Mouse (Mus musculus) thymus, adult 2 months (tissue): ENCODE measurements around the gene Dtx1. TPM values are rescaled to one million over a fixed set of nuclear protein-coding genes. Genes with fewer than 3 reads are reported as not detected.

Source experiments
- DNase-seq: peaks from one replicate; pipeline ENCODE4 v3.0.0; 2021
- H3K27ac ChIP-seq: fragments of 200-500 bp; 2 replicates; pipeline ENCODE4 v1.5.1; 2012; ENCODE audit warnings: low read length, control low read depth; ENCODE audit not compliant: control insufficient read depth, insufficient read depth
- H3K27me3 ChIP-seq: fragments of 200-500 bp; 2 replicates; pipeline ENCODE4 v1.6.1; 2012; ENCODE audit warnings: mild to moderate bottlenecking, low read length, moderate library complexity, mixed read lengths; ENCODE audit not compliant: control insufficient read depth, insufficient read depth
- H3K36me3 ChIP-seq: fragments of 200-500 bp; 2 replicates; pipeline ENCODE4 v1.6.1; 2012; ENCODE audit warnings: mild to moderate bottlenecking, low read length, moderate library complexity; ENCODE audit not compliant: control insufficient read depth, insufficient read depth
- H3K4me1 ChIP-seq: fragments of 200-500 bp; replicated peaks from 2 replicates; pipeline ENCODE4 v1.6.1; 2012; ENCODE audit warnings: low read length; ENCODE audit not compliant: control insufficient read depth, insufficient read depth
- H3K4me3 ChIP-seq: fragments of 200-500 bp; 2 replicates; pipeline ENCODE4 v1.5.1; 2012; ENCODE audit warnings: mild to moderate bottlenecking, low read length, control low read depth, moderate library complexity; ENCODE audit not compliant: control insufficient read depth, insufficient read depth
- CTCF ChIP-seq: fragments of 200-500 bp; IDR thresholded peaks from 2 replicates; pipeline ENCODE4 v1.5.1; 2012; ENCODE audit warnings: mild to moderate bottlenecking, control low read depth, low read length, moderate library complexity, borderline replicate concordance; ENCODE audit not compliant: control insufficient read depth, poor library complexity, insufficient read depth; ENCODE audit errors: extremely low read depth
- POLR2A ChIP-seq: fragments of 200-500 bp; IDR thresholded peaks from 2 replicates; pipeline ENCODE4 v1.6.1; 2012; ENCODE audit warnings: mild to moderate bottlenecking, low read length, control low read depth, moderate library complexity; ENCODE audit not compliant: control insufficient read depth, poor library complexity, insufficient read depth; ENCODE audit errors: extremely low read depth
- WGBS: fragments of 180-500 bp; shearing (Covaris S2); methylation state at CpG from one replicate; pipeline ENCODE4 v1.1.7; 2018; 5-methylcytosine and 5-hydroxymethylcytosine counted together
- polyA plus RNA-seq: library from polyadenylated mRNA; depleted of rRNA; stranded (reverse); fragments of >200 nt; gene quantifications from 2 replicates; pipeline ENCODE4 v1.2.3, GENCODE M21; 2012

Gene Dtx1
- polyA plus RNA-seq, 1 experiment, result 66.6 TPM

- H3K4me1 ChIP-seq, result peaks cover 37% of the 10 kb centered on the region
- peak overlapping the region; percentile 67 for H3K4me3 ChIP-seq
- no peaks in the 10 kb centered on the region for H3K36me3 ChIP-seq
- 3% methylated on average over 21 of the region's 21 CpGs for WGBS
- peak; percentile 63 for DNase-seq
- H3K27ac ChIP-seq, result no peak overlapping the region
- TF ChIP-seq CTCF (peak; percentile 40; the same call in 1 of the 2 replicates), POLR2A (no peak)
- H3K27me3 ChIP-seq, result no peaks in the 10 kb centered on the region
These were observed 62.3 kb downstream of the Dtx1 start for GRCm38 (mm10) chr5:120649374-120649933.

GRCm38 (mm10) chr5:120648569-120649373 is 63.0 kb downstream of the Dtx1 start, which contains the start of gene Rasal1:
Rasal1 (plus strand) TSS chr5:120648812.
- WGBS, result under 1% methylated on average over 53 of the region's 53 CpGs
- H3K27ac ChIP-seq, result peak within 1 kb of the TSS; percentile 61
- peak within 1 kb of the TSS; percentile 67 for H3K4me3 ChIP-seq
- no peaks in the 10 kb centered on the region for H3K36me3 ChIP-seq
- no peaks in the 10 kb centered on the region for H3K27me3 ChIP-seq
- H3K4me1 ChIP-seq, result peaks cover 41% of the 10 kb centered on the region
- DNase-seq, result peak; percentile 93
- TF ChIP-seq CTCF (peak; percentile 92), POLR2A (0 out of 2 replicates have a peak, but pooled peaks have one; percentile 53)

DNA sequence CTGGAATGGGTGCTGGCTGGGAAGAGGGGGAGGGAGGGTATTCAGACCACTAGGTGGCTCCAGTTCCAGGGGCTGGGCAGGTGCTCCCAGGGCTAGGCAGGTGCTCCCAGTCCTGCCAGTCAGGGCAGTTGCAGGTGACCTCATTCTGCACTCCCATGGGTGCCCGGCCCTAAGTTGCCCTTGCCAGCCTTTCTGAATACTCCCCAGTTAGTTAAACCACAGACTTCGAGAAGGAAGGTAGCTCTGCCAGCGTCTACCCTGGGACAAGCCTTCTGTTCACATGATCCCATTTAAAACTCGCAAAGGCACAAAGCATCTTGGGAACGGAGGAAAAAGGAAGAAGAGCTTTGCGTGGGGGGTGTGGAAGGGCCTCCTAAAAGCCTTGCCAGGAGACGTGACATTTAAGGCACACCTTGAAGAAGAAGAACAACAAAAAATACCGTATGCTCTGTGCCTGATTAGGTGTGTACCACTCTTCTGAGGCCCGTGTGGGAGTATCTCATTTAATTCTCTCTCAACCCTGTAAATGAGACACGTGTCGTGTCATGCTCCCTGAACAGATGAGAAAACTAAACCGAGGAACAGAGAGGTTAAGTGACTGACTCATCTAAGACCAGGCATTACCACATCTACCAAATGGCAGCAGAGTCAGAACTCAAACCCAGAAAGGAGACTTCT is 63.8 kb downstream of the Dtx1 start:
- Histone ChIP-seq H3K4me1 (peaks cover 44% of the 10 kb centered on the region), H3K27ac (peak overlapping the region; percentile 61), H3K4me3 (no peak overlapping the region), H3K36me3 (no peaks in the 10 kb centered on the region), H3K27me3 (no peaks in the 10 kb centered on the region)
- 2% methylated on average over 12 of the region's 12 CpGs for WGBS
- no peak for TF ChIP-seq POLR2A
- peak; percentile 64; the same call in 1 of the 2 replicates for TF ChIP-seq CTCF
- DNase-seq, result peak; percentile 54

DNA sequence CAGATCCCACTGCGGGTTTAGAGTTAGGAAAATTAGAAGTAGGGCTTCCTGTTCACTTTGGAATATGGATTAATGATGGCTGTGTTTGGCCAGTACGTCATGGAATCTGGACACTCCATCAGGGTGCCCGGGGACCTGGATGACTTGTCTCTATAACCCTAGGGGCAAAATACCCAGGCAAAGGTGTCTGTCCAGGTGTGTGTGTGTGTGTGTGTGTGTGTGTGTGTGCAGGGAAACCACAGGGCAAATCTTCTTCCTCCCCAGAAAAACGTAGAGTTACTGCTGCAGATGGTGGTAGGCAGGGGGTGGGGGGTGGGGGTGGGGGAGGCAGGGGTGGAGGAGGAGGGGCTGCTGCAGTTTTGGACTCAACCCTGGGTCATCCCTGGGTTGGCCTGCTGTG is 64.4 kb downstream of the Dtx1 start:
- Histone ChIP-seq H3K27ac (peak overlapping the region; percentile 61), H3K27me3 (no peaks in the 10 kb centered on the region), H3K4me3 (no peak overlapping the region), H3K4me1 (peaks cover 44% of the 10 kb centered on the region), H3K36me3 (no peaks in the 10 kb centered on the region)
- WGBS, result 53% methylated on average over 4 of the region's 4 CpGs
- no peak for TF ChIP-seq POLR2A
- TF ChIP-seq CTCF, result no peak
- DNase-seq, result no peak

GRCm38 (mm10) chr5:120645851-120646250 is 65.9 kb downstream of the Dtx1 start:
- TF ChIP-seq CTCF (no peak), POLR2A (no peak)
- WGBS, result 59% methylated on average over 6 of the region's 6 CpGs
- peaks cover 44% of the 10 kb centered on the region for H3K4me1 ChIP-seq
- H3K27ac ChIP-seq, result no peak overlapping the region
- no peak for DNase-seq
- H3K36me3 ChIP-seq, result no peaks in the 10 kb centered on the region
- no peak overlapping the region for H3K4me3 ChIP-seq
- no peaks in the 10 kb centered on the region for H3K27me3 ChIP-seq

DNA sequence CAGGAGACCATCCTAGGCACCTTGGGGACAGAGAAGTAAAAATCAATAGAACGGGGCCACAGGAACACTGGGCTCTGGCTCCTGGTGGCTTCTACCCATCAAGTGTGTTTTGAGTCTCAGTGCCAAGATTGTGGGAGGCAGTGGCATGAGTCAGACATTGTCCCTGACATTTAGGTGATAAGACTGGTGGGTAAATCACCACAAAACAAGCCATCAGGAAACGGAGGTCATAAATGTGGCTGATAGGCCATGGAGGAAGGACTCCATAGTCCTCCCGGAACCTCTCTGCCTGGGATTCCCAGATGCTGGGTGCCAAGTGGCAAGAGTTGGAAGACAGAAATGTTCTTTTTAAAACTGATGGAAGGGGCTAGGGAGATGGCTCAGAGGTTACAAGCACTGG is 67.5 kb downstream of the Dtx1 start:
- Histone ChIP-seq H3K36me3 (no peaks in the 10 kb centered on the region), H3K27me3 (no peaks in the 10 kb centered on the region), H3K4me3 (no peak overlapping the region), H3K27ac (no peak overlapping the region), H3K4me1 (peaks cover 34% of the 10 kb centered on the region)
- TF ChIP-seq CTCF (no peak), POLR2A (no peak)
- no peak for DNase-seq
- WGBS, result 60% methylated on average over 3 of the region's 3 CpGs
